Mouse (Mus musculus) B cell, adult 67 days (primary cell): Measurements from ENCODE around the gene Zcchc13. TPM values are rescaled to one million over a fixed set of nuclear protein-coding genes. Genes with fewer than 3 reads are reported as not detected.

Experiments used
- total RNA-seq, 2 experiments: library from RNA; stranded (reverse); gene quantifications; 4 replicates each; pipeline ENCODE4 v1.2.4; 2023

Gene Zcchc13
- not detected for total RNA-seq

DNA sequence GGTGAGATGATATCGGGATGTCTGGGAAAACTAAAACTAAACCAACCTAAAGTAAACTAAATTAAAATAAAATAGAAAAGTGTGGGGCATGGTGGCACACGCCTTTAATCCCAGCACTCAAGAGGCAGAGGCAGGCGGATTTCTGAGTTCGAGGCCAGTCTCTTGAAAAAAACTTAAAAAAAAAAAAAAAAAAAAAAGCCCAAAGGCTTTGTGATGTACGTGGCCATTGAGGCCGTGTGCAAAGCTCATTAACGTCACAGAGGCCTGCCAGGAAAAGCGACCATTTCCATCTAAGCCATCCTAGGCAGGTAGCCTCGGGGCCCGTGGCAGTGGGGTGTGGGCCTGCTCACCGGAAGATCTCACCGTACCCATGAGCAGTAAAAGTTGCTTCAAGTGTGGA lies at the start of gene Zcchc13:
Gene Zcchc13, plus strand, starts transcription at position 284 of the 400 bp plus-strand sequence.

Other genes with a start within 250 kb of the Zcchc13 start
- gene Tsx, start 216.1 kb upstream of the Zcchc13 start, total RNA-seq: not detected
- not detected for gene Gm26992, start 208.6 kb upstream of the Zcchc13 start, total RNA-seq
- gene Slc16a2, start 191.4 kb downstream of the Zcchc13 start, total RNA-seq: not detected